Mouse (Mus musculus): Measurements from ENCODE around the gene Pmepa1.

DNA sequence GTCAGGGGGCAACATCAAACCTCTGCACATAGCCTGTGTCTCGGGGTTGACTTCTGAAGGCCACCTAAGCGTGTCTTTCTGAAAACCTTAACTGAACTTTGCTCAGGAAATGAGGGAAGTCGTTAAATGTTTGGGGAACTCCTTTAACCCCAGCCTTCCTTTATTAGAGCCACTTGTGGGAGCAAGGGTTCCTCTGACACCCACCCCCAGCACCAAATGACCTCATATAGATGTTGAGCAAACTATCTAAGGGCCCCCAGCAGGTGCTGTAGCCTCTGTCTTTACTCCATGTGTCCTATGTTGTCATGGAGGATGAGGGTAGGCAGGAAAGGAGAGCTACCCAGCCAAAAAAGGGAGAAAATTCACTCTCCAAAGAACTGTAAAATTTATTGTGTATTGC, 52.2 kb downstream of the Pmepa1 start:
- TF ChIP-seq CTCF (IDR thresholded peaks at IDR 0.05; ENCODE audit: low read depth) (no peak), EP300 (IDR thresholded peaks at IDR 0.05; ENCODE audit: low read depth) (no peak)
